Mouse (Mus musculus): Measurements from ENCODE around the gene Cadm4. TPM values are rescaled to one million over a fixed set of nuclear protein-coding genes. Genes with fewer than 3 reads are reported as not detected.
A peak's percentile ranks its signal among the peaks of the same experiment; 100 is the strongest.

Cadm4 gene
- polyA plus RNA-seq, 1 experiment from 2014 or later: 4.4 TPM

DNA sequence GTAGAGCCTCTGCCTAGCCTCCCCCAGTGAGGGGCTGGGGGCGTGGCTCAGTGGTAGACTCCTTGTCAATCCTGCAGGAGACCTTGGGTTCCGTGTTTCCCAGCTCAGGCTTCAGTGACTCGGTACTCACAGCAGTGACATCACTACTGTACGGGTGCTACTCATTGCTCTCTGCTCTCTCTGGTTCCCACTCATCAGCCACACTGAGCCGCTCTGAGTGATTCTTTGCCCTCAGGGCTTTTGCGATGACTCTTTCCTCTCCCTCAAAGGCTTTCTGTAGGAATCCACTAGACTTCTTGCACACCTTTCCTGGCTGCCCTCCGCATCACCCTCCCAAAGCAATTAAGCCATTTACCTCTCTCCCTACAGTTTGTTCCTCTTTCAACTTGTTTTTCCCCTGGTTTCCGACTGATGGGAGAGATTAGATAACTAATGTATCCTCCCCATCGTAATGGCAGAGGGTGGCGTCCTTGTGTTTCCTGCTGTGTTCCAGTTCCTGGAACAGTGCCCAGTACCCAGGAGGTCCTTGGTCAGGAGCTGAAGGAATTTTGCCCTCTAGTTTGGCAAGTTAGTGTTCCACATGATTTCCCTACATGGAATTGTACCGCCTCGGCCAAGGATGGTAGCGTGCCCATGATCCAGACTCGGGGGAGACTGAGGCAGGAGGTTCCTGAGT lies 20.3 kb upstream of the Cadm4 start:
- ATAC-seq (ENCODE audit: insufficient read depth, low FRiP score): no peak
- Histone ChIP-seq H3K27ac (ENCODE audit: low read length) (peak overlapping the region; percentile 48; the same call in 1 of the 2 replicates), H3K4me2 (ENCODE audit: low read depth, low read length) (no peak overlapping the region), H3K27me3 (ENCODE audit: control insufficient read depth, insufficient read depth, low read length) (no peaks in the 10 kb centered on the region), H3K9ac (ENCODE audit: low read length) (no peak overlapping the region), H3K4me1 (ENCODE audit: control insufficient read depth, insufficient read depth, low read length) (peaks cover 8% of the 10 kb centered on the region; the same call in 1 of the 2 replicates), H3K9me3 (replicated peaks; ENCODE audit: control insufficient read depth, low read length) (no peaks in the 10 kb centered on the region), H3K4me3 (replicated peaks; ENCODE audit: low read length) (no peak overlapping the region), H3K36me3 (ENCODE audit: control insufficient read depth, insufficient read depth, low read length) (no peaks in the 10 kb centered on the region)
- 44% methylated on average over 14 of the region's 14 CpGs for WGBS

DNA sequence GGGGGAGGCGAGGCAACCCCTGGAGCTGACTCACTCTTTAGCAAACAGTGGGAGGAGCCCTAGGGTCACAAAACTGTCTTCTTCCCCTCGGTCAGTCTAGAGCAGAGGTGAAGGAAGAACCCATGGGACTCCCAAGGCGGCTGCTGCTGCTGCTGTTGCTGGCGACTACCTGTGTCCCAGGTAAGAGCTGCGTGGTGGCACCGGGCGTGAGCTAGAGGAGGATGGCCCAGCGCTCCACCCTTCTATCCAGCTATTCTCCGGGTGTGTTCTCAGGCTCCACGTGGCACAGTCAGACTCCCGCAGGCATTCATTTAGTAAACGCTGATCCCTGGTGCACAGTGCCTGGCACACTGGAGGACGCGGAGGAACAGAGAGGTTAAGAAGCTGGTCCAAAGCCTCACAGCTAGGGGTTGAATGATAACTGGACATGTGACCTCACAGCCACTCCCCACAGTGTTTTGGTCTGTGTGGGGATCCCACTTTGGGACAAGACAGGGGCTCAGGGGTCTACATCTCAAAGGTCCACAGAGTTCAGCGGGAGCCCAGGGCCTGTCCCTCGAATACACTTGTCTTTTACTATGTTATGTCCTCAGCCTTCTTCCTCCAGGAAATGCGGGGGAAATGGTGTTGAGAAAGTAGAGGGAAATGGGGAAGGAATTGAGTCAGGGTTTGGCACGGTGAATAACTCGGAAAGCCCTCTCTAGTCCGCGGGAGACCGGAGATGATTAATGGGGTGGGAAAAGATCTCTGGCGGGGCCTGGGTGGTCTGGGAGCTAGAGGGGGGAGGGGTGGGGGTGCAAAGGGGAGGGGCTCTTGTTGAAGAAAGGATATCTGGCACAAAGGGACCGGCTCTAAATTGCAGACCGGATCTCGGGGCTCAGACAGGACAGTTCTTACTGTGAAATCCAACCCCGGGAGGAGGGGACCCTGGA lies 19.2 kb upstream of the Cadm4 start, which contains the start of gene Plaur:
Plaur (plus strand) TSS at position 97 of the 932 bp plus-strand sequence.
- H3K27me3 ChIP-seq (ENCODE audit: control insufficient read depth, insufficient read depth, low read length): no peaks in the 10 kb centered on the region
- H3K4me3 ChIP-seq (replicated peaks; ENCODE audit: low read length): peak within 1 kb of the TSS; percentile 50
- peak within 1 kb of the TSS; percentile 85 for H3K27ac ChIP-seq (ENCODE audit: low read length)
- H3K36me3 ChIP-seq (ENCODE audit: control insufficient read depth, insufficient read depth, low read length): no peaks in the 10 kb centered on the region
- 2% methylated on average over 27 of the region's 27 CpGs for WGBS
- ATAC-seq (ENCODE audit: insufficient read depth, low FRiP score): peak; percentile 74
- peak within 1 kb of the TSS; percentile 73 for H3K4me2 ChIP-seq (ENCODE audit: low read depth, low read length)
- H3K4me1 ChIP-seq (ENCODE audit: control insufficient read depth, insufficient read depth, low read length): peaks cover 8% of the 10 kb centered on the region; the same call in 1 of the 2 replicates
- H3K9ac ChIP-seq (ENCODE audit: low read length): peak within 1 kb of the TSS; percentile 69
- H3K9me3 ChIP-seq (replicated peaks; ENCODE audit: control insufficient read depth, low read length): no peaks in the 10 kb centered on the region

DNA sequence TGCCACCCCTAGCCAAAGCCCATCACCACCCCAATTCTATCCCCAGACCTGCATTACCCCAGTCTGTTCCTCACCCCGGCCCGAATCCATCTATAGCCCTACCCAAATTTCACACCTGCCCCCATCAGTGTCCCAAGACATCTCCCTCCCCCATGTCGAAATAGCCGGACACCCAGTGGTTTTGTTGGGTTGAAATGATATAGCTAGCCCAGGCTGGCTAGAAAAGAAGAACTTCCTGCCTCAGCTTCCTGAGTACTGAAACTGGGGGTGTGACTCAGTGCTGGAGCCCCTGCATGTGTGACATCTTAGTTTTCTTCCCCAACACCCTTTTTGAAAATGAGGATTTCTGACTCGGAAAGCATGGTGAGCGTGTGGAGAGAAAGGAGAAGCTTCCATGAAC lies 15.0 kb upstream of the Cadm4 start:
- Histone ChIP-seq H3K4me1 (ENCODE audit: control insufficient read depth, insufficient read depth, low read length) (peaks cover under 1% of the 10 kb centered on the region; the same call in 1 of the 2 replicates), H3K9me3 (replicated peaks; ENCODE audit: control insufficient read depth, low read length) (peaks cover 7% of the 10 kb centered on the region; the same call in 1 of the 2 replicates), H3K9ac (ENCODE audit: low read length) (no peak overlapping the region), H3K4me2 (ENCODE audit: low read depth, low read length) (no peak overlapping the region), H3K27ac (ENCODE audit: low read length) (no peak overlapping the region), H3K4me3 (replicated peaks; ENCODE audit: low read length) (no peak overlapping the region), H3K27me3 (ENCODE audit: control insufficient read depth, insufficient read depth, low read length) (no peaks in the 10 kb centered on the region), H3K36me3 (ENCODE audit: control insufficient read depth, insufficient read depth, low read length) (peaks cover 9% of the 10 kb centered on the region; the same call in 1 of the 2 replicates)
- ATAC-seq (ENCODE audit: insufficient read depth, low FRiP score): no peak
- WGBS: 89% methylated on average over 6 of the region's 6 CpGs

- Histone ChIP-seq H3K36me3 (ENCODE audit: control insufficient read depth, insufficient read depth, low read length) (peaks cover 15% of the 10 kb centered on the region), H3K27ac (ENCODE audit: low read length) (no peak overlapping the region), H3K27me3 (ENCODE audit: control insufficient read depth, insufficient read depth, low read length) (no peaks in the 10 kb centered on the region), H3K4me3 (replicated peaks; ENCODE audit: low read length) (no peak overlapping the region), H3K4me1 (ENCODE audit: control insufficient read depth, insufficient read depth, low read length) (no peaks in the 10 kb centered on the region; the same call in 1 of the 2 replicates), H3K4me2 (ENCODE audit: low read depth, low read length) (no peak overlapping the region), H3K9ac (ENCODE audit: low read length) (no peak overlapping the region), H3K9me3 (replicated peaks; ENCODE audit: control insufficient read depth, low read length) (peaks cover 7% of the 10 kb centered on the region; the same call in 1 of the 2 replicates)
- 82% methylated on average over 5 of the region's 5 CpGs for WGBS
- no peak for ATAC-seq (ENCODE audit: insufficient read depth, low FRiP score)
Measured at GRCm38 (mm10) chr7:24467886-24468285, 13.9 kb upstream of the Cadm4 start.

DNA sequence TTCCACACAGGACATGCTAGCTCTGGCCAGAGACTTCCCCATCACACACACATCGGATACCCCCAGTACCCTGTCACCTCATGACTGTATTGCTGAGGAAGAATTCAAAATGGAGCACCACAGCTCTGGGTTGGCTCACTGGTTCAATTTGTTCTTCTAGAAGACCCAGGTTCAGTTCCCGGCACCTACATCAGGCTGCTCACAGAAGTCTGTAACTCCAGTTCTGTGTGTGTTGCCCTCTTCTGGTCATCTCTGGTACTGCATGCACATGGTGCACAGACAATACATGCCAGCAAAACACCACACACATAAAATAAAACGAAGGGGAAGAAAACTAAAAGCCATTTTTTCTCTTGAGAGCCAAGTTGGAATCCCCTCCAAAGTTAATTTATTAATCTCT lies 12.7 kb upstream of the Cadm4 start:
- Histone ChIP-seq H3K4me3 (replicated peaks; ENCODE audit: low read length) (no peak overlapping the region), H3K4me2 (ENCODE audit: low read depth, low read length) (no peak overlapping the region), H3K27me3 (ENCODE audit: control insufficient read depth, insufficient read depth, low read length) (no peaks in the 10 kb centered on the region), H3K27ac (ENCODE audit: low read length) (no peak overlapping the region), H3K4me1 (ENCODE audit: control insufficient read depth, insufficient read depth, low read length) (no peaks in the 10 kb centered on the region), H3K9me3 (replicated peaks; ENCODE audit: control insufficient read depth, low read length) (peaks cover 7% of the 10 kb centered on the region; the same call in 1 of the 2 replicates), H3K9ac (ENCODE audit: low read length) (no peak overlapping the region), H3K36me3 (ENCODE audit: control insufficient read depth, insufficient read depth, low read length) (peaks cover 16% of the 10 kb centered on the region)
- no peak for ATAC-seq (ENCODE audit: insufficient read depth, low FRiP score)
- WGBS: 80% methylated on average over 3 of the region's 3 CpGs

GRCm38 (mm10) chr7:24470356-24470755 lies 11.5 kb upstream of the Cadm4 start:
- Histone ChIP-seq H3K4me3 (replicated peaks; ENCODE audit: low read length) (no peak overlapping the region), H3K9ac (ENCODE audit: low read length) (no peak overlapping the region), H3K4me1 (ENCODE audit: control insufficient read depth, insufficient read depth, low read length) (no peaks in the 10 kb centered on the region), H3K4me2 (ENCODE audit: low read depth, low read length) (no peak overlapping the region), H3K27me3 (ENCODE audit: control insufficient read depth, insufficient read depth, low read length) (no peaks in the 10 kb centered on the region), H3K36me3 (ENCODE audit: control insufficient read depth, insufficient read depth, low read length) (peaks cover 16% of the 10 kb centered on the region), H3K9me3 (replicated peaks; ENCODE audit: control insufficient read depth, low read length) (peaks cover 7% of the 10 kb centered on the region; the same call in 1 of the 2 replicates), H3K27ac (ENCODE audit: low read length) (no peak overlapping the region)
- ATAC-seq (ENCODE audit: insufficient read depth, low FRiP score): no peak; the same call in 1 of the 2 replicates
- 90% methylated on average over 7 of the region's 7 CpGs for WGBS

DNA sequence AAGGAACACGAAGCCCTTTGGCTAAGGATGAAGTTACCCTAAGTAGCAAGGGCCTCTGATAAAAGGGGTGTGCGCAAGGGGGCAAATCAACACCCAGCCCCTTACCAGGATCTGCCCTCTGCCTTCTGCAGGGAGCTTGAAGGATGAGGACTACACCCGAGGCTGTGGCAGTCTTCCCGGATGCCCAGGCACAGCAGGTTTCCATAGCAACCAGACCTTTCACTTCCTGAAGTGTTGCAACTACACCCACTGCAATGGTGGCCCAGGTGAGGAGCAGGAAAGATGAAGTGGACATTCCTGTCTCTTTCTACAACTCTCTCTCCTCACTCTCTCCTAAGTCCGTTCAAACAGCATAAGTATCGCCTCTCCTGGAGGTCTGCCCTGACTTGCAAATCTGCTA lies 9.4 kb upstream of the Cadm4 start:
- H3K4me3 ChIP-seq (replicated peaks; ENCODE audit: low read length): no peak overlapping the region
- H3K27me3 ChIP-seq (ENCODE audit: control insufficient read depth, insufficient read depth, low read length): no peaks in the 10 kb centered on the region
- no peak for ATAC-seq (ENCODE audit: insufficient read depth, low FRiP score)
- peaks cover 7% of the 10 kb centered on the region; the same call in 1 of the 2 replicates for H3K9me3 ChIP-seq (replicated peaks; ENCODE audit: control insufficient read depth, low read length)
- whole genome bisulfite sequencing: 86% methylated on average over 6 of the region's 6 CpGs
- H3K9ac ChIP-seq (ENCODE audit: low read length): no peak overlapping the region
- H3K4me1 ChIP-seq (ENCODE audit: control insufficient read depth, insufficient read depth, low read length): no peaks in the 10 kb centered on the region
- H3K36me3 ChIP-seq (ENCODE audit: control insufficient read depth, insufficient read depth, low read length): peaks cover 16% of the 10 kb centered on the region
- H3K27ac ChIP-seq (ENCODE audit: low read length): 0 out of 2 replicates have a peak overlapping the region, but pooled peaks have one; percentile 21
- no peak overlapping the region for H3K4me2 ChIP-seq (ENCODE audit: low read depth, low read length)

- Histone ChIP-seq H3K4me1 (ENCODE audit: control insufficient read depth, insufficient read depth, low read length) (no peaks in the 10 kb centered on the region), H3K27ac (ENCODE audit: low read length) (no peak overlapping the region), H3K9ac (ENCODE audit: low read length) (no peak overlapping the region), H3K4me2 (ENCODE audit: low read depth, low read length) (no peak overlapping the region), H3K9me3 (replicated peaks; ENCODE audit: control insufficient read depth, low read length) (peaks cover 7% of the 10 kb centered on the region; the same call in 1 of the 2 replicates), H3K4me3 (replicated peaks; ENCODE audit: low read length) (no peak overlapping the region), H3K27me3 (ENCODE audit: control insufficient read depth, insufficient read depth, low read length) (no peaks in the 10 kb centered on the region), H3K36me3 (ENCODE audit: control insufficient read depth, insufficient read depth, low read length) (peaks cover 16% of the 10 kb centered on the region)
- no peak for ATAC-seq (ENCODE audit: insufficient read depth, low FRiP score)
- 79% methylated on average over 7 of the region's 7 CpGs for WGBS
Measured at GRCm38 (mm10) chr7:24472937-24473336, 8.9 kb upstream of the Cadm4 start.
